Mouse (Mus musculus) ES-E14 (cell line): ENCODE results near the gene Evi2b.

Source experiments
- CHD2 ChIP-seq: IDR thresholded peaks from 2 replicates; pipeline ENCODE4 v1.6.1; 2014; ENCODE audit warnings: mild to moderate bottlenecking, low read depth, low read length, inconsistent platforms
- MAFK ChIP-seq: IDR thresholded peaks from 2 replicates; pipeline ENCODE4 v1.6.1; 2014; ENCODE audit warnings: mild to moderate bottlenecking, low read depth, low read length, inconsistent platforms; ENCODE audit not compliant: insufficient read depth
- ZC3H11A ChIP-seq: IDR thresholded peaks from 2 replicates; pipeline ENCODE4 v1.6.1; 2012; ENCODE audit warnings: low read depth, mild to moderate bottlenecking, inconsistent platforms, low read length, borderline replicate concordance

- TF ChIP-seq MAFK (no peak), ZC3H11A (no peak), CHD2 (no peak)
Measured at GRCm38 (mm10) chr11:79483876-79484528, 39.6 kb downstream of the Evi2b start.
